8 mouse cellular contexts compared by ENCODE assay signal in genomic region chr16:9994951-9995813, GRCm38 (mm10). TPM values are rescaled to one million over a fixed set of nuclear protein-coding genes. Genes with fewer than 3 reads are reported as not detected.
DNase-seq lines count a peak whose midpoint lies in the region; ATAC-seq and TF ChIP-seq lines count a peak whose summit lies in the region.

TSS of gene Grin2a (minus strand) at chr16:9995560.

- H3K4me1 ChIP-seq in heart, embryonic 11.5 days (ENCODE audit: control insufficient read depth, insufficient read depth, low read length), result peaks cover 15% of the 10 kb centered on the region
- H3K4me1 ChIP-seq in embryonic facial prominence, embryonic 13.5 days, result peaks cover 32% of the 10 kb centered on the region
- H3K4me1 ChIP-seq in midbrain, embryonic 14.5 days (ENCODE audit: control insufficient read depth, insufficient read depth, low read length), result peaks cover 7% of the 10 kb centered on the region

- under 1% methylated on average over 69 of the region's 69 CpGs for WGBS in heart, embryonic 11.5 days (ENCODE audit: insufficient replicate concordance)
- WGBS in embryonic facial prominence, embryonic 13.5 days, result under 1% methylated on average over 69 of the region's 69 CpGs
- WGBS in midbrain, embryonic 14.5 days, result under 1% methylated on average over 69 of the region's 69 CpGs

- TF ChIP-seq CTCF in layer of hippocampus, adult 2 months (conservative IDR thresholded peaks at IDR 0.05), result no peak

- H3K9me3 ChIP-seq in heart, embryonic 11.5 days (replicated peaks; ENCODE audit: control insufficient read depth, low read length), result no peaks in the 10 kb centered on the region
- no peaks in the 10 kb centered on the region for H3K9me3 ChIP-seq in embryonic facial prominence, embryonic 13.5 days
- H3K9me3 ChIP-seq in midbrain, embryonic 14.5 days (ENCODE audit: control insufficient read depth, low read length), result no peaks in the 10 kb centered on the region

- ATAC-seq in heart, embryonic 11.5 days (replicated peaks; ENCODE audit: insufficient number of reproducible peaks, low FRiP score, low TSS enrichment), result no peak
- ATAC-seq in embryonic facial prominence, embryonic 13.5 days (ENCODE audit: insufficient number of reproducible peaks, insufficient read depth, low FRiP score, low TSS enrichment, low read depth), result 0 out of 2 replicates have a peak, but pooled peaks have one; percentile 12
- 0 out of 2 replicates have a peak, but pooled peaks have one; percentile 29 for ATAC-seq in midbrain, embryonic 14.5 days (ENCODE audit: low FRiP score, low TSS enrichment)

- H3K27ac ChIP-seq in heart, embryonic 11.5 days (ENCODE audit: low read depth, low read length), result no peak within 1 kb of the TSS
- H3K27ac ChIP-seq in embryonic facial prominence, embryonic 13.5 days, result no peak within 1 kb of the TSS
- H3K27ac ChIP-seq in layer of hippocampus, adult 2 months, result peak within 1 kb of the TSS; percentile 98
- peak within 1 kb of the TSS; percentile 61 for H3K27ac ChIP-seq in midbrain, embryonic 14.5 days (replicated peaks; ENCODE audit: low read depth, low read length)

- H3K4me3 ChIP-seq in heart, embryonic 11.5 days (ENCODE audit: low read depth, low read length), result peak within 1 kb of the TSS; percentile 44
- H3K4me3 ChIP-seq in embryonic facial prominence, embryonic 13.5 days, result peak within 1 kb of the TSS; percentile 44
- peak within 1 kb of the TSS; percentile 77 for H3K4me3 ChIP-seq in layer of hippocampus, adult 2 months
- peak within 1 kb of the TSS; percentile 50 for H3K4me3 ChIP-seq in midbrain, embryonic 14.5 days (replicated peaks; ENCODE audit: low read depth, low read length)

- DNase-seq in heart, adult 8-10 months (ENCODE audit: low spot score), result no peak
- peak; percentile 33 for DNase-seq in Muller cell, postnatal 12 days (ENCODE audit: inconsistent ontology term)
- peak; percentile 66 to 84 for DNase-seq in layer of hippocampus, adult 2 months (ENCODE audit: low spot score in 2 of 2)
- DNase-seq in midbrain, embryonic 14.5 days, result peak; percentile 73
- no peak for DNase-seq in spleen, postnatal 36 days (ENCODE audit: low spot score in 2 of 2)
- DNase-seq in gastrocnemius, adult 18-20 months (ENCODE audit: low spot score), result no peak

- H3K27me3 ChIP-seq in heart, embryonic 11.5 days (ENCODE audit: control insufficient read depth, insufficient read depth, low read length), result peaks cover 67% of the 10 kb centered on the region
- H3K27me3 ChIP-seq in embryonic facial prominence, embryonic 13.5 days, result peaks cover 75% of the 10 kb centered on the region
- H3K27me3 ChIP-seq in midbrain, embryonic 14.5 days (ENCODE audit: control insufficient read depth, insufficient read depth, low read length), result peaks cover 45% of the 10 kb centered on the region

- no peaks in the 10 kb centered on the region for H3K36me3 ChIP-seq in heart, embryonic 11.5 days (ENCODE audit: control insufficient read depth, insufficient read depth, low read length)
- H3K36me3 ChIP-seq in embryonic facial prominence, embryonic 13.5 days, result no peaks in the 10 kb centered on the region
- H3K36me3 ChIP-seq in midbrain, embryonic 14.5 days (ENCODE audit: control insufficient read depth, insufficient read depth, low read length), result no peaks in the 10 kb centered on the region

- peak within 1 kb of the TSS; percentile 75 for H3K4me2 ChIP-seq in heart, embryonic 11.5 days
- peak within 1 kb of the TSS; percentile 78 for H3K4me2 ChIP-seq in embryonic facial prominence, embryonic 13.5 days
- peak within 1 kb of the TSS; percentile 95 for H3K4me2 ChIP-seq in midbrain, embryonic 14.5 days (ENCODE audit: low read length)

- no peak within 1 kb of the TSS for H3K9ac ChIP-seq in heart, embryonic 11.5 days (ENCODE audit: low read depth, low read length)
- H3K9ac ChIP-seq in embryonic facial prominence, embryonic 13.5 days, result peak within 1 kb of the TSS; percentile 56
- peak within 1 kb of the TSS; percentile 57 for H3K9ac ChIP-seq in midbrain, embryonic 14.5 days (replicated peaks; ENCODE audit: low read length)

RNA-seq across cellular contexts. Expression of gene Grin2a, which starts in this region (rescaled TPM):
- polyA plus RNA-seq in heart, embryonic 11.5 days (2014; fragmentation: Nextera tagmentation; extraction: Ambion mirVana), result 0.19 and 0.59 TPM in 2 replicates
- under 1 TPM; 0.19 to 0.66 (median 0.38) TPM for total RNA-seq in heart, adult 8-10 months (2022)
- polyA plus RNA-seq in embryonic facial prominence, embryonic 13.5 days (2015; fragmentation: Nextera tagmentation; extraction: Ambion mirVana), result 0.81 and 1.3 TPM in 2 replicates
- total RNA-seq in layer of hippocampus, adult 2 months (2021), result 100 to 1,000 TPM; 384 to 411 TPM
- polyA plus RNA-seq in midbrain, embryonic 14.5 days (2014; fragmentation: Nextera tagmentation; extraction: Ambion mirVana), result 2.4 and 3.0 TPM in 2 replicates
- under 1 TPM; 0.02 to 0.05 TPM for total RNA-seq in gastrocnemius, adult 18-20 months (2021)

Comparison
In these comparisons a context has a peak if more than half of its experiments do, and no peak if none do; other contexts are left out.
1. RNA of gene Grin2a (total RNA-seq): 384 to 411 TPM in layer of hippocampus, adult 2 months; 0.19 to 0.66 TPM in heart, adult 8-10 months and 0.02 to 0.05 TPM in gastrocnemius, adult 18-20 months; every median in the first group is over 100 times any median in the second.
2. H3K27ac ChIP-seq: peak in layer of hippocampus, adult 2 months (single experiment) and midbrain, embryonic 14.5 days (single experiment); none in heart, embryonic 11.5 days (single experiment) and embryonic facial prominence, embryonic 13.5 days (single experiment).
3. DNase-seq: peak in Muller cell, postnatal 12 days (single experiment), layer of hippocampus, adult 2 months (2 of 2) and midbrain, embryonic 14.5 days (single experiment); none in heart, adult 8-10 months (single experiment), spleen, postnatal 36 days (0 of 2) and gastrocnemius, adult 18-20 months (single experiment).
4. Peak in every context shown above with its lines, with median percentiles within 50 percentile points of each other: H3K4me2 ChIP-seq and H3K4me3 ChIP-seq.